Mouse (Mus musculus): ENCODE data around the gene Trim27.

DNA sequence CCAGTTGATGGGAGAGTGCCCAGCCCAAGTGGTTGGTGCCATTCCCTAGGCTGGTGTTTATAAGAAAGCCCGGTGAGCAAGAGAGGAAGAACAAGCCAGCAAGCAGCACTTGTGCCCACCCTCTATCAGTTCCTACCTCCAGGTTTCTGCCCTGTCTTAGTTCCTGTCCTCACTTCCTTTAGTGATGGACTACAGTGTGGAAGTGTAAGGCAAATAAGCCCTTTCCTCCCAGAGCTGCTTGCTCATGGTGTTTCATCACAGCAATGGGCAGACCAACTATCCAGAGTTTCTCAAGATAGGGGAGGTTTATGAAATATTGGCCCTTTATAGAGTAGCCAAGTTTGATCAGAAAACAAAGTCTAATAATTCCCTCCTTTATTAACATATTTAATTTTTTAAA is 37.5 kb downstream of the Trim27 start:
- TF ChIP-seq EP300 (IDR thresholded peaks at IDR 0.05) (no peak), CTCF (IDR thresholded peaks at IDR 0.05) (no peak)
